Mouse (Mus musculus) gastrocnemius, adult 8-10 months (tissue): ENCODE data around the gene Zfp961. TPM values are rescaled to one million over a fixed set of nuclear protein-coding genes. Genes with fewer than 3 reads are reported as not detected.
"Not testable (repeated sequence)": the region's sequence is repeated elsewhere in the genome, so short reads cannot be mapped to it uniquely, and the experiment has no call there.

Experiments used
- DNase-seq, 2 experiments: peaks; one replicate each; pipeline ENCODE4 v3.0.0; 2022; ENCODE audit warnings: low spot score in 2 of 2
- total RNA-seq, 4 experiments: library from RNA; stranded (reverse); gene quantifications; 2 replicates each; pipeline ENCODE4 v1.2.4; 2022

Gene Zfp961
- total RNA-seq, 4 experiments from 2014 or later, result 1.3 to 2.3 (median 2.2) TPM

- not testable (repeated sequence) for DNase-seq
These were observed 66.5 kb downstream of the Zfp961 start for GRCm38 (mm10) chr8:72017339-72017738.

GRCm38 (mm10) chr8:72018141-72018540 lies 67.3 kb downstream of the Zfp961 start:
- no peak for DNase-seq

DNA sequence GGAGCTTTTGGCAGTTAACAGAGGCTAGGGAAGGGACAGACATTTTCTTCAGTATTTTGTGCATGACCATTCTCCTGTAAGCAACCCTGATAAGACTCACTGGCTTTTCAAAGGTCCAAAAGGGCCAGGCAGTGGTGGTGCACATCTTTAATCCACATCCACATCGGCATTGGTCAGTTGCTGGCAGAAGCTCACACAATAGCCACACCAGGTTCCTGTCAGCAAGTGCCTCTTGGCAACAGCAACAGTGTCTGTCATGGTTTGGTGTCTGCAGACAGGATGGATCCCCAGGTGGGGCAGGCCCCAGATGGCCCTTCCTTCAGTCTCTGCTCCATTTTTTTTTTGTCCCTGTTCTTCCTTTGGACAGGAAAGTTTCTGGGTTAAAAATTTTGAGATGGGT lies 68.2 kb downstream of the Zfp961 start:
- not testable (repeated sequence) for DNase-seq

- DNase-seq, result no peak
These were observed 69.0 kb downstream of the Zfp961 start for GRCm38 (mm10) chr8:72019816-72020215.

GRCm38 (mm10) chr8:72024886-72025285 lies 74.0 kb downstream of the Zfp961 start:
- DNase-seq, result not testable (repeated sequence)

GRCm38 (mm10) chr8:72032926-72033325 lies 82.1 kb downstream of the Zfp961 start:
- DNase-seq, result peak; percentile 24 to 38

DNA sequence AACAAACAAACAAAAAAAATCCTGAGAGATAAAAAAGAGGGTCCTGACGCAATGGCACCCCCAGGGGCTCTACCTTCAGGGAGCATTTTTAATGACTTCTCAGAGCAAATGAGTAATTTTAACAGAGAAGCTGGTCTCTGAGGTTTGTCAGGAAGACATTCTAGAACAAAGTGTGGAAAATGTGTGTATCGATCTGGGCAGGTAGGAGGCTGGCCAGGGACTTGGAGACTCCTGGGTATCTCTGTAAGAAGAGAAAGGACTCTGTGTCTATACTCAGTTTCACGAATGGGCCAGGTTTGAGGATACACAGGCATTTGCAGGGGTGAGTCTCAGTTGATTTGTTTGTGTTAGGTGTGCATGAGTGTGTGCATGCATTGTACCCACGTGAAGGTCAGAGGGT lies 90.1 kb downstream of the Zfp961 start, which contains the start of gene Olfr372:
TSS of gene Olfr372 (plus strand) at position 301 of the 400 bp plus-strand sequence.
- not testable (repeated sequence) for DNase-seq

- DNase-seq, result no peak
These were observed 91.7 kb downstream of the Zfp961 start for GRCm38 (mm10) chr8:72042493-72042892.

Other genes starting within 250 kb of the Zfp961 start
- 1 to 10 TPM; 1.3 to 1.8 (median 1.5) TPM for gene B3gnt3, start 249.2 kb upstream of the Zfp961 start, total RNA-seq
- under 1 TPM in 2 of 4 experiments, not detected in 2; 0.08 to 0.65 TPM for gene Fcho1, start 225.3 kb upstream of the Zfp961 start, total RNA-seq
- gene Zfp709, start 69.0 kb upstream of the Zfp961 start, total RNA-seq, result 1 to 10 TPM; 1.7 to 2.4 (median 1.8) TPM
- gene Zfp882, start 42.4 kb upstream of the Zfp961 start, total RNA-seq, result 1 to 10 TPM; 2.5 to 4.2 (median 3.2) TPM
- gene Zfp617, start 42.4 kb upstream of the Zfp961 start, total RNA-seq, result 10 to 100 TPM; 17.1 to 20.4 (median 18.5) TPM
- under 1 TPM in 2 of 4 experiments, not detected in 2; 0.54 to 0.91 TPM for gene Cyp4f18, start 58.6 kb downstream of the Zfp961 start, total RNA-seq
- gene Olfr372, start 90.2 kb downstream of the Zfp961 start, total RNA-seq, result not detected
- gene Olfr373, start 132.1 kb downstream of the Zfp961 start, total RNA-seq, result not detected
- not detected for gene Olfr374, start 156.0 kb downstream of the Zfp961 start, total RNA-seq
- 10 to 100 TPM; 15.5 to 29.6 (median 21.3) TPM for gene Tpm4, start 183.9 kb downstream of the Zfp961 start, total RNA-seq
- gene Rab8a, start 210.2 kb downstream of the Zfp961 start, total RNA-seq, result 10 to 100 TPM in 2 of 4 experiments, 1 to 10 TPM in 2; 6.3 to 14.1 (median 9.0) TPM
- gene Hsh2d, start 238.6 kb downstream of the Zfp961 start, total RNA-seq, result not detected